Mouse (Mus musculus): Measurements from ENCODE around the gene Auts2. TPM values are rescaled to one million over a fixed set of nuclear protein-coding genes. Genes with fewer than 3 reads are reported as not detected.

Auts2 gene
- total and polyA plus RNA-seq, 2 experiments from 2014 or later = 6.8 to 12.1 TPM

- H3K4me3 ChIP-seq (ENCODE audit: low read depth, low read length) = no peak overlapping the region
- H3K4me1 ChIP-seq (ENCODE audit: control insufficient read depth, insufficient read depth) = no peaks in the 10 kb centered on the region
- no peak overlapping the region for H3K4me2 ChIP-seq (ENCODE audit: low read depth, low read length)
- H3K36me3 ChIP-seq (replicated peaks; ENCODE audit: control insufficient read depth, insufficient read depth, low read length) = no peaks in the 10 kb centered on the region; the same call in 1 of the 2 replicates
- TF ChIP-seq CTCF (IDR thresholded peaks at IDR 0.05; ENCODE audit: low read depth) (no peak), EP300 (IDR thresholded peaks at IDR 0.05; ENCODE audit: low read depth) (no peak)
- 97% methylated on average over 4 of the region's 4 CpGs for WGBS
- no peak overlapping the region for H3K9ac ChIP-seq (replicated peaks; ENCODE audit: low read depth, low read length)
- no peak for DNase-seq (ENCODE audit: low spot score)
- no peak for ATAC-seq (ENCODE audit: insufficient read depth, low read depth)
- no peaks in the 10 kb centered on the region for H3K27me3 ChIP-seq (ENCODE audit: control insufficient read depth, insufficient read depth, low read length)
- H3K27ac ChIP-seq (ENCODE audit: low read depth) = no peak overlapping the region
- H3K9me3 ChIP-seq (replicated peaks; ENCODE audit: control insufficient read depth, low read length) = no peaks in the 10 kb centered on the region; the same call in 1 of the 2 replicates
These were observed 579.6 kb downstream of the Auts2 start for GRCm38 (mm10) chr5:131963565-131963964.

- no peak overlapping the region for H3K9ac ChIP-seq (replicated peaks; ENCODE audit: low read depth, low read length)
- H3K9me3 ChIP-seq (replicated peaks; ENCODE audit: control insufficient read depth, low read length) = no peaks in the 10 kb centered on the region; the same call in 1 of the 2 replicates
- WGBS = 60% methylated on average over 2 of the region's 2 CpGs
- no peak overlapping the region for H3K27ac ChIP-seq (ENCODE audit: low read depth)
- TF ChIP-seq EP300 (IDR thresholded peaks at IDR 0.05; ENCODE audit: low read depth) = no peak
- no peak for TF ChIP-seq CTCF (IDR thresholded peaks at IDR 0.05; ENCODE audit: low read depth)
- H3K27me3 ChIP-seq (ENCODE audit: control insufficient read depth, insufficient read depth, low read length) = no peaks in the 10 kb centered on the region
- ATAC-seq (ENCODE audit: insufficient read depth, low read depth) (no peak), DNase-seq (ENCODE audit: low spot score) (no peak)
- H3K36me3 ChIP-seq (replicated peaks; ENCODE audit: control insufficient read depth, insufficient read depth, low read length) = no peaks in the 10 kb centered on the region; the same call in 1 of the 2 replicates
- no peak overlapping the region for H3K4me2 ChIP-seq (ENCODE audit: low read depth, low read length)
- H3K4me3 ChIP-seq (ENCODE audit: low read depth, low read length) = no peak overlapping the region
- H3K4me1 ChIP-seq (ENCODE audit: control insufficient read depth, insufficient read depth) = no peaks in the 10 kb centered on the region
These were observed 581.3 kb downstream of the Auts2 start for GRCm38 (mm10) chr5:131961859-131962258.

- H3K4me2 ChIP-seq (ENCODE audit: low read depth, low read length) = no peak overlapping the region
- no peak for ATAC-seq (ENCODE audit: insufficient read depth, low read depth)
- no peak overlapping the region for H3K27ac ChIP-seq (ENCODE audit: low read depth)
- TF ChIP-seq CTCF (IDR thresholded peaks at IDR 0.05; ENCODE audit: low read depth) = no peak
- no peak for TF ChIP-seq EP300 (IDR thresholded peaks at IDR 0.05; ENCODE audit: low read depth)
- no peaks in the 10 kb centered on the region for H3K4me1 ChIP-seq (ENCODE audit: control insufficient read depth, insufficient read depth)
- H3K9me3 ChIP-seq (replicated peaks; ENCODE audit: control insufficient read depth, low read length) = no peaks in the 10 kb centered on the region; the same call in 1 of the 2 replicates
- H3K4me3 ChIP-seq (ENCODE audit: low read depth, low read length) = no peak overlapping the region
- H3K9ac ChIP-seq (replicated peaks; ENCODE audit: low read depth, low read length) = no peak overlapping the region
- no peaks in the 10 kb centered on the region; the same call in 1 of the 2 replicates for H3K36me3 ChIP-seq (replicated peaks; ENCODE audit: control insufficient read depth, insufficient read depth, low read length)
- DNase-seq (ENCODE audit: low spot score) = no peak
- H3K27me3 ChIP-seq (ENCODE audit: control insufficient read depth, insufficient read depth, low read length) = no peaks in the 10 kb centered on the region
These were observed 582.7 kb downstream of the Auts2 start for GRCm38 (mm10) chr5:131960432-131960831.

- Histone ChIP-seq H3K9me3 (replicated peaks; ENCODE audit: control insufficient read depth, low read length) (no peaks in the 10 kb centered on the region), H3K27ac (ENCODE audit: low read depth) (no peak overlapping the region), H3K27me3 (ENCODE audit: control insufficient read depth, insufficient read depth, low read length) (no peaks in the 10 kb centered on the region), H3K9ac (replicated peaks; ENCODE audit: low read depth, low read length) (no peak overlapping the region), H3K4me3 (ENCODE audit: low read depth, low read length) (no peak overlapping the region), H3K36me3 (replicated peaks; ENCODE audit: control insufficient read depth, insufficient read depth, low read length) (no peaks in the 10 kb centered on the region), H3K4me2 (ENCODE audit: low read depth, low read length) (no peak overlapping the region), H3K4me1 (ENCODE audit: control insufficient read depth, insufficient read depth) (no peaks in the 10 kb centered on the region)
- no peak for DNase-seq (ENCODE audit: low spot score)
- TF ChIP-seq CTCF (IDR thresholded peaks at IDR 0.05; ENCODE audit: low read depth) (no peak), EP300 (IDR thresholded peaks at IDR 0.05; ENCODE audit: low read depth) (no peak)
- ATAC-seq (ENCODE audit: insufficient read depth, low read depth) = no peak
- WGBS = 79% methylated on average over 3 of the region's 3 CpGs
These were observed 586.1 kb downstream of the Auts2 start for GRCm38 (mm10) chr5:131956998-131957397.

- WGBS = 33% methylated on average over 7 of the region's 7 CpGs
- Histone ChIP-seq H3K4me2 (ENCODE audit: low read depth, low read length) (no peak overlapping the region), H3K36me3 (replicated peaks; ENCODE audit: control insufficient read depth, insufficient read depth, low read length) (no peaks in the 10 kb centered on the region), H3K9ac (replicated peaks; ENCODE audit: low read depth, low read length) (no peak overlapping the region), H3K27ac (ENCODE audit: low read depth) (no peak overlapping the region), H3K4me1 (ENCODE audit: control insufficient read depth, insufficient read depth) (no peaks in the 10 kb centered on the region), H3K4me3 (ENCODE audit: low read depth, low read length) (no peak overlapping the region), H3K27me3 (ENCODE audit: control insufficient read depth, insufficient read depth, low read length) (no peaks in the 10 kb centered on the region), H3K9me3 (replicated peaks; ENCODE audit: control insufficient read depth, low read length) (no peaks in the 10 kb centered on the region)
- ATAC-seq (ENCODE audit: insufficient read depth, low read depth) (no peak), DNase-seq (ENCODE audit: low spot score) (no peak)
- TF ChIP-seq CTCF (IDR thresholded peaks at IDR 0.05; ENCODE audit: low read depth) (no peak), EP300 (IDR thresholded peaks at IDR 0.05; ENCODE audit: low read depth) (no peak)
These were observed 587.1 kb downstream of the Auts2 start for GRCm38 (mm10) chr5:131956090-131956489.
